Mouse (Mus musculus) liver, embryonic 12.5 days (tissue): Measurements from ENCODE around the gene Mcmbp. TPM values are rescaled to one million over a fixed set of nuclear protein-coding genes. Genes with fewer than 3 reads are reported as not detected.

Experiments
- ATAC-seq: fragments of 200-750 bp; cut with Nextera tagmentation; 2 replicates; pipeline ENCODE4 v1.8.0; 2017; ENCODE audit warnings: moderate number of reproducible peaks, mild to moderate bottlenecking, moderate library complexity
- H3K27ac ChIP-seq: fragments of 300-500 bp; sonication (generic); 2 replicates; pipeline ENCODE4 v1.5.1; 2016; ENCODE audit warnings: mild to moderate bottlenecking
- H3K27me3 ChIP-seq: fragments of 300-500 bp; sonication (generic); replicated peaks from 2 replicates; pipeline ENCODE4 v1.6.1; 2016; ENCODE audit warnings: mild to moderate bottlenecking, moderate library complexity
- H3K36me3 ChIP-seq: fragments of 300-500 bp; sonication (generic); 2 replicates; pipeline ENCODE4 v1.6.1; 2016; ENCODE audit warnings: mild to moderate bottlenecking, moderate library complexity
- H3K4me1 ChIP-seq: fragments of 300-500 bp; sonication (generic); 2 replicates; pipeline ENCODE4 v1.6.1; 2016
- H3K4me2 ChIP-seq: fragments of 300-500 bp; sonication (generic); 2 replicates; pipeline ENCODE4 v1.6.1; 2016; ENCODE audit warnings: mild to moderate bottlenecking, moderate library complexity
- H3K4me3 ChIP-seq: fragments of 300-500 bp; sonication (generic); 2 replicates; pipeline ENCODE4 v1.5.1; 2016; ENCODE audit warnings: mild to moderate bottlenecking, moderate library complexity
- H3K9ac ChIP-seq: fragments of 300-500 bp; sonication (generic); 2 replicates; pipeline ENCODE4 v1.6.1; 2016; ENCODE audit warnings: mild to moderate bottlenecking, moderate library complexity
- H3K9me3 ChIP-seq: fragments of 300-500 bp; sonication (generic); replicated peaks from 2 replicates; pipeline ENCODE4 v1.6.1; 2016; ENCODE audit warnings: mild to moderate bottlenecking, moderate library complexity
- WGBS: fragments of 180-500 bp; shearing (Covaris S2); methylation state at CpG from one replicate; pipeline ENCODE4 v1.1.7; 2016; ENCODE audit not compliant: insufficient replicate concordance; 5-methylcytosine and 5-hydroxymethylcytosine counted together
- polyA plus RNA-seq: library from polyadenylated mRNA; unstranded; fragments of >200 nt; fragmentation: Nextera tagmentation; extraction: Ambion mirVana; gene quantifications from 2 replicates; pipeline ENCODE4 v1.2.1, GENCODE M21; 2016

The Mcmbp gene
- polyA plus RNA-seq, 1 experiment from 2014 or later: 42.5 TPM

DNA sequence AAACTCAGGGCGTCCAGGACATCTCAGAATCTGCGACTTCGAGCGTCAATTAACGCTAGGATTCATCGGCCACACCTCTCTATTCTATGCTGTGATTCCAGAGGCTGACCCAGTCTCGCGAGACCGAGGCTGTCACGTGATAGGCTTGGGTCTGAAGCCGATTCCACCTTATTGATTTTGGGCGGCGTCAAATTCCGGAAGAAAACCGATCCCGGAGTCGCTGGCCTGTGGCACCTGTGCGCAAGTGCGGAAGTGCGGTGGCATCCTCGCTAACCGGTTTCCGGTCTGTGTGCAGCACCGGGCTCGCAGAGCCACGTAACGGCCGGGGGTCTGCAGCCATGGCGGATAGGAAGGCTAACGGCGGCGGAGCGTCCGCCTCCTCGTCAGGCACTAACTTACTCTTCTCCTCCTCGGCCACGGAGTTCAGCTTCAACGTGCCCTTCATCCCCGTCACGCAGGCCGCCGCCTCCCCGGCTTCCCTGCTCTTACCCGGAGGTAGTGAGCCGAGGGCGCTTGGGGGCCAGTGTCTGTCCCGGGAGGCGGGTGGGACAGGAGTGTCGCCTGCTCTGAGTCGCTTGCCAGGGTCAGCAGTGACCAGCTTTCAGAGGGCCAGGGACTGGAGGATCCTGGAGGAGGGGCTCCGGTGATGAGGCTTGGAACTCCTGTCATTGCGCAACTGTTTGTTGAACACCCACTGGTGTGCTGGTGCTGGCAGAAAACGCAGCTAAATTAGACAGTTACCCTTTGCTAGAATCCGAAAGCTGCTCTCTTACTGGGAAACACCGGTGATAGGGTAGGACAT lies 4.6 kb upstream of the Mcmbp start, which contains the start of gene Sec23ip:
Gene Sec23ip (plus strand): TSS at position 260 of the 802 bp plus-strand sequence.
- Histone ChIP-seq H3K27ac (peak within 1 kb of the TSS; percentile 82), H3K9ac (peak within 1 kb of the TSS; percentile 91), H3K4me1 (peaks cover 55% of the 10 kb centered on the region), H3K27me3 (peaks cover 14% of the 10 kb centered on the region; the same call in 1 of the 2 replicates), H3K9me3 (no peaks in the 10 kb centered on the region), H3K4me3 (peak within 1 kb of the TSS; percentile 96), H3K4me2 (peak within 1 kb of the TSS; percentile 82), H3K36me3 (peaks cover 20% of the 10 kb centered on the region)
- WGBS: under 1% methylated on average over 55 of the region's 55 CpGs
- ATAC-seq: peak; percentile 82

GRCm38 (mm10) chr7:128743898-128744297 lies 3.6 kb upstream of the Mcmbp start:
- no peaks in the 10 kb centered on the region for H3K9me3 ChIP-seq
- no peak for ATAC-seq
- H3K4me3 ChIP-seq: no peak overlapping the region; the same call in 1 of the 2 replicates
- H3K27me3 ChIP-seq: peaks cover 14% of the 10 kb centered on the region; the same call in 1 of the 2 replicates
- H3K27ac ChIP-seq: no peak overlapping the region
- H3K4me2 ChIP-seq: peak overlapping the region; percentile 82
- 30% methylated on average over 2 of the region's 2 CpGs for WGBS
- no peak overlapping the region for H3K9ac ChIP-seq
- H3K36me3 ChIP-seq: peaks cover 19% of the 10 kb centered on the region
- H3K4me1 ChIP-seq: peaks cover 52% of the 10 kb centered on the region

DNA sequence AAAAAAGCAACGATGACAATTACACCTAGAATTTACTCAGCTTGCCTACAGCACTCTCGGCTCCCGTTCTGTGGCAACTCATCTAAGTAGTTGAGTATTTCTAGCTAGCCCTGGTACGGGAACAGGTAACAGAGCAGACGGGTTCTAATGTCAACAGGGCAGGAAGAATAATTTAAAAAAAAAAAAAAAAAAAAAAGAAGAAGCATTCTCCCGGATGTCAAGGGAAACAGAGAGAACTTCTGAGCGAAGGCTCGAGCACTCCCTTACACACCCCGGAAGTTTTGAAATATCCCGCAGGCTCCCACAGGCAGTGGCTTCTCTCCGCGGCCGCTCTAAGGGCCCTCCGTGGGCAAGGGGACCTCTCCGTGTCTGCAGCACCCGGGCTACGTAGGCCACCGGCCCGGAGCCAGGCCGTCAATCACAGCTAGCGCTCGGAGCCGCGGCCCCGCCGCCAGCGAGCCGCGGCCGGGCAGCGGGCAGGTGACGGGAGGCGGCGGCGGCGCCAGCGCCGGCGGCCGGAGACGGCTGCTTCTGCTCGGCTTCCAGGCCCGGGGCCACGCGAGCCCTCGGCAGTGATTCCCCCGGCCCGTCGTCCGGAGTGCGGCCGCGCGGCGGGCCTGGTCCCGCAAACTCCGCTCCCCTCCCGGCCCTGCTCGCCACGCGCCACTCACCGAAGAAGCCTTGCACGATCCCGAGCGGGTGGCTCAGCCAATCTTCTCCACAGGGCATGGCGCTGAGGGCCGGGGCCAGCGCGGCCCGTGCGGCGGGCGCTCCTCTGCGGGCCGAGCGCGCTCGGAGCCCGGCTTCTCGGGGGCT lies 625 bp downstream of the Mcmbp start:
- Histone ChIP-seq H3K4me3 (peak overlapping the region; percentile 97), H3K36me3 (peaks cover 12% of the 10 kb centered on the region), H3K4me1 (peaks cover 48% of the 10 kb centered on the region), H3K27ac (peak overlapping the region; percentile 84), H3K9me3 (no peaks in the 10 kb centered on the region), H3K9ac (peak overlapping the region; percentile 97), H3K27me3 (peaks cover 14% of the 10 kb centered on the region; the same call in 1 of the 2 replicates), H3K4me2 (peak overlapping the region; percentile 96)
- peak; percentile 53 for ATAC-seq
- under 1% methylated on average over 80 of the region's 80 CpGs for WGBS

DNA sequence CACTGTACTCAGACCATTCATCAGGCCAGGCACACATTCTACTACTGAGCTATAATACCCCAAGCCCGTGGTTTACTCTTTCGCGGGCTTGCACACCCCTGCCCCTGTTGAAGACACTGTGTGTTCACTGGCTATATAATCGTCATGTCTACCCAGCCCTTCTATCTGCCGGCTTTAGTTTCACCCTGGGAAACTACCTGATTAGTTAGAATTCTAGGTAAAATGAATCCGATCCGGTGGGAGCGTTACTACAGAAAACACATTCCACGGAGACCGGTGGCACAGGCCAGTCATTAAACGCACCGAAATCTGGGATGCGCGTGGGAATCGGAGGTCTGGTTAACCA lies 1.2 kb downstream of the Mcmbp start:
- H3K4me2 ChIP-seq: peak overlapping the region; percentile 96
- H3K4me3 ChIP-seq: peak overlapping the region; percentile 97
- H3K9ac ChIP-seq: peak overlapping the region; percentile 97
- peaks cover 15% of the 10 kb centered on the region for H3K36me3 ChIP-seq
- 2% methylated on average over 15 of the region's 15 CpGs for WGBS
- no peak overlapping the region for H3K27ac ChIP-seq
- no peak for ATAC-seq
- peaks cover 14% of the 10 kb centered on the region; the same call in 1 of the 2 replicates for H3K27me3 ChIP-seq
- peaks cover 44% of the 10 kb centered on the region for H3K4me1 ChIP-seq
- H3K9me3 ChIP-seq: no peaks in the 10 kb centered on the region

DNA sequence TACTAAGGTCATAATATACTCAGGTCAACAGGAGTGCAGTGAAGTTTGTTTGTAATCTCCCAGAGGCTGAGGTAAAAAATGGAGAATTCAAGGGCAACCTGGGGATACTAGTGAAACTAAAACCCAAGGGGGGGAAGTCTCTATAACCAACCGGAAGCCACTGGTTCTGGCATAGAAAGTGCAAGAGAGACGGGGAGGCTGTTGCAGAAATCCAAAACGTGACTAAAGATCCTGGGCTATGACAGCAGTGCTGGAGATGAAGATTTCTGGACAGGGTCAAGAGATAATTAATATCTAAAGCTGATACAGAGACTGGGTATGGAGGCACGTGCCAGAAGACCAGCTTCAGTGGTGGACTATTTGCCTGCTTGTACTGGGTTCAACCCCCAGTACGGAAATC lies 2.3 kb downstream of the Mcmbp start:
- WGBS: 42% methylated on average over 5 of the region's 5 CpGs
- peaks cover 43% of the 10 kb centered on the region for H3K4me1 ChIP-seq
- peaks cover 15% of the 10 kb centered on the region for H3K36me3 ChIP-seq
- H3K9ac ChIP-seq: no peak overlapping the region
- H3K4me2 ChIP-seq: peak overlapping the region; percentile 96
- peak overlapping the region; percentile 5; the same call in 1 of the 2 replicates for H3K27ac ChIP-seq
- H3K27me3 ChIP-seq: peaks cover 14% of the 10 kb centered on the region; the same call in 1 of the 2 replicates
- no peaks in the 10 kb centered on the region for H3K9me3 ChIP-seq
- peak overlapping the region; percentile 97 for H3K4me3 ChIP-seq
- ATAC-seq: no peak

GRCm38 (mm10) chr7:128731585-128731984 lies 8.7 kb downstream of the Mcmbp start:
- Histone ChIP-seq H3K27ac (no peak overlapping the region), H3K9ac (no peak overlapping the region), H3K4me2 (no peak overlapping the region), H3K4me1 (peaks cover 56% of the 10 kb centered on the region), H3K4me3 (no peak overlapping the region), H3K9me3 (no peaks in the 10 kb centered on the region), H3K27me3 (no peaks in the 10 kb centered on the region), H3K36me3 (peaks cover 21% of the 10 kb centered on the region)
- WGBS: 70% methylated on average over 2 of the region's 2 CpGs
- no peak for ATAC-seq

DNA sequence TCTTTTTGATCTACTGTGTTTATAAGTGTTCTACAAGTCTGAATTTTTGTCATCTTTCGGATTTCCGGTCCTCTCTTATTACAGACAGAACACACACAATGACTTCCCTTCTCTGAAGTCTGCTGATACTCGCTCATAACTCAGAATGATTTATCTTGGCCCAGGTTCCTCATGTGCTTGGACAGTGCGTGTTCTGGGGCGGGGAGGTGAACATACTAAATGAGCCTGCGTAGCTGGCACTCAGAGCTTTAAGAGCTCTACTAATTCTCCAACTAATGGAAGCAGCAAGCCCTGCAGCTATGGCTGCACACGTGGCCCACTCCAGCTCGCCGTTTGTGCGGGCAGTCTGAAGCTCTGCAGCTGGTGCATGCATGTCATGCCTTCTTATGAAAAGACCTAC lies 11.6 kb downstream of the Mcmbp start:
- no peak overlapping the region for H3K4me3 ChIP-seq
- H3K4me1 ChIP-seq: peaks cover 65% of the 10 kb centered on the region
- H3K9ac ChIP-seq: no peak overlapping the region
- H3K9me3 ChIP-seq: no peaks in the 10 kb centered on the region
- H3K27ac ChIP-seq: no peak overlapping the region
- H3K4me2 ChIP-seq: no peak overlapping the region
- no peak for ATAC-seq
- peaks cover 15% of the 10 kb centered on the region for H3K36me3 ChIP-seq
- no peaks in the 10 kb centered on the region for H3K27me3 ChIP-seq
- 72% methylated on average over 10 of the region's 10 CpGs for WGBS

DNA sequence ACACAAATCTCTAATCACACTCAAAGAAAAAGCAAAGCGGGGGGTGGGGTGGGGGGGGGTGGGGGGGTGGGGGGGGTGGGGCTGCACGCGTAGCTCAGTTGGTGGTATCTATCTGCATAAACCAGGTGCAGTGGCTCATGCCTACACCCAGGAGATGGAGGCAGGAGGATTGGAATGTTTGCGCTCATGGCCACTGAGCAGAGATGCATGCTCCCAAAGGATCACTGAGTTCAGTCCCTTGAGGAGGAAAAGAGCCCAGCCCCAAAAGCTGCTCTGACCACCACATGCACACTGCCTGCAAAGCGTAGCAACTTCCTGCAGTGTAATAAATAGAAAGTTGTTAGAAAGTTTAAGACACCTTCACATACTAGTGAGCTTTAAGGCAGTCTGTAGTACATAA lies 12.6 kb downstream of the Mcmbp start:
- no peak overlapping the region for H3K4me2 ChIP-seq
- H3K4me1 ChIP-seq: peaks cover 62% of the 10 kb centered on the region
- H3K27me3 ChIP-seq: no peaks in the 10 kb centered on the region
- WGBS: 52% methylated on average over 5 of the region's 5 CpGs
- ATAC-seq: no peak
- no peak overlapping the region for H3K9ac ChIP-seq
- peaks cover 22% of the 10 kb centered on the region for H3K36me3 ChIP-seq
- no peak overlapping the region for H3K27ac ChIP-seq
- no peaks in the 10 kb centered on the region for H3K9me3 ChIP-seq
- H3K4me3 ChIP-seq: no peak overlapping the region

GRCm38 (mm10) chr7:128726999-128727398 lies 13.3 kb downstream of the Mcmbp start:
- Histone ChIP-seq H3K27ac (no peak overlapping the region), H3K4me1 (peaks cover 58% of the 10 kb centered on the region), H3K4me3 (no peak overlapping the region), H3K9me3 (no peaks in the 10 kb centered on the region), H3K9ac (no peak overlapping the region), H3K27me3 (no peaks in the 10 kb centered on the region), H3K4me2 (no peak overlapping the region), H3K36me3 (peaks cover 28% of the 10 kb centered on the region)
- no peak for ATAC-seq
- 84% methylated on average over 10 of the region's 10 CpGs for WGBS

GRCm38 (mm10) chr7:128725189-128725588 lies 15.1 kb downstream of the Mcmbp start:
- no peak for ATAC-seq
- peaks cover 46% of the 10 kb centered on the region for H3K36me3 ChIP-seq
- 84% methylated on average over 9 of the region's 9 CpGs for WGBS

GRCm38 (mm10) chr7:128724761-128725160 lies 15.5 kb downstream of the Mcmbp start:
- no peak overlapping the region for H3K4me3 ChIP-seq
- peaks cover 46% of the 10 kb centered on the region for H3K4me1 ChIP-seq
- H3K36me3 ChIP-seq: peaks cover 49% of the 10 kb centered on the region
- no peak overlapping the region for H3K4me2 ChIP-seq
- 47% methylated on average over 4 of the region's 4 CpGs for WGBS
- H3K9ac ChIP-seq: no peak overlapping the region
- H3K27ac ChIP-seq: 0 out of 2 replicates have a peak overlapping the region, but pooled peaks have one; percentile 6
- ATAC-seq: peak; percentile 64; the same call in 1 of the 2 replicates
- no peaks in the 10 kb centered on the region for H3K9me3 ChIP-seq
- H3K27me3 ChIP-seq: no peaks in the 10 kb centered on the region

More at GRCm38 (mm10) chr7:128725189-128725588, 15.1 kb downstream of the Mcmbp start:
- no peak overlapping the region for H3K9ac ChIP-seq
- H3K4me2 ChIP-seq: no peak overlapping the region
- no peaks in the 10 kb centered on the region for H3K9me3 ChIP-seq
- peaks cover 46% of the 10 kb centered on the region for H3K4me1 ChIP-seq
- H3K4me3 ChIP-seq: no peak overlapping the region
- H3K27me3 ChIP-seq: no peaks in the 10 kb centered on the region
- no peak overlapping the region for H3K27ac ChIP-seq

- no peak for ATAC-seq
- WGBS: 72% methylated on average over 4 of the region's 4 CpGs
- Histone ChIP-seq H3K9ac (no peak overlapping the region), H3K4me3 (no peak overlapping the region), H3K9me3 (no peaks in the 10 kb centered on the region), H3K27me3 (no peaks in the 10 kb centered on the region), H3K27ac (no peak overlapping the region), H3K36me3 (peaks cover 94% of the 10 kb centered on the region), H3K4me2 (no peak overlapping the region), H3K4me1 (no peaks in the 10 kb centered on the region)
These were observed 22.3 kb downstream of the Mcmbp start for GRCm38 (mm10) chr7:128717991-128718390.
